Mouse (Mus musculus) heart, adult 2 months (tissue): Measurements from ENCODE around the gene Wipf3. TPM values are rescaled to one million over a fixed set of nuclear protein-coding genes. Genes with fewer than 3 reads are reported as not detected.
A peak's percentile ranks its signal among the peaks of the same experiment; 100 is the strongest.

ENCODE experiments used
- DNase-seq, 2 experiments: peaks; one replicate each; pipeline ENCODE4 v3.0.0; 2021
- H3K27ac ChIP-seq: fragments of 200-600 bp; 2 replicates; pipeline ENCODE4 v1.8.1; 2022
- H3K27me3 ChIP-seq: fragments of 200-500 bp; 2 replicates; pipeline ENCODE4 v1.6.1; 2012; ENCODE audit warnings: mild to moderate bottlenecking, low read length, inconsistent platforms, mixed read lengths; ENCODE audit not compliant: control insufficient read depth, insufficient read depth
- H3K36me3 ChIP-seq: fragments of 200-500 bp; 2 replicates; pipeline ENCODE4 v1.6.1; 2012; ENCODE audit warnings: low read length, inconsistent platforms; ENCODE audit not compliant: control insufficient read depth, insufficient read depth
- H3K4me1 ChIP-seq: fragments of 200-500 bp; 2 replicates; pipeline ENCODE4 v1.6.1; 2011; ENCODE audit warnings: low read length; ENCODE audit not compliant: control insufficient read depth, insufficient read depth
- H3K4me3 ChIP-seq: fragments of 200-600 bp; 2 replicates; pipeline ENCODE4 v1.8.1; 2022
- H3K79me2 ChIP-seq: fragments of 200-500 bp; replicated peaks from 2 replicates; pipeline ENCODE4 v1.6.1; 2012; ENCODE audit warnings: mild to moderate bottlenecking, inconsistent platforms, low read length, moderate library complexity, mixed read lengths; ENCODE audit not compliant: control insufficient read depth, insufficient read depth
- H3K9ac ChIP-seq: fragments of 200-500 bp; 2 replicates; pipeline ENCODE4 v1.6.1; 2012; ENCODE audit warnings: low read depth, mild to moderate bottlenecking, control low read depth, inconsistent platforms, low read length, mixed read lengths
- CTCF ChIP-seq: fragments of 200-600 bp; IDR thresholded peaks from 2 replicates; pipeline ENCODE4 v1.8.1; 2022; ENCODE audit warnings: antibody characterized with exemption, mild to moderate bottlenecking, moderate library complexity
- EP300 ChIP-seq: fragments of 200-500 bp; IDR thresholded peaks from 2 replicates; pipeline ENCODE4 v1.6.1; 2011; ENCODE audit warnings: low read depth, low read length, control low read depth; ENCODE audit not compliant: insufficient read depth
- POLR2A ChIP-seq: fragments of 200-500 bp; IDR thresholded peaks from 2 replicates; pipeline ENCODE4 v1.6.1; 2011; ENCODE audit warnings: mild to moderate bottlenecking, low read depth, low read length, control low read depth; ENCODE audit not compliant: insufficient read depth
- WGBS: fragments of 180-500 bp; shearing (Covaris S2); methylation state at CpG from one replicate; pipeline ENCODE4 v1.1.7; 2018; 5-methylcytosine and 5-hydroxymethylcytosine counted together
- intact Hi-C: fragments of 180-260 bp; cut with DNase I; formaldehyde crosslinking; loops from one replicate; pipeline ENCODE4 v1.15.1; 2025
- polyA plus RNA-seq: library from polyadenylated mRNA; depleted of rRNA; stranded (reverse); fragments of >200 nt; gene quantifications from 2 replicates; pipeline ENCODE4 v1.2.3, GENCODE M21; 2012
- total RNA-seq, 2 experiments: library from RNA; stranded (reverse); gene quantifications; 2 replicates each; pipeline ENCODE4 v1.2.3; 2021

Gene Wipf3
- total and polyA plus RNA-seq, 3 experiments: 12.2 to 47.2 (median 26.3) TPM

GRCm38 (mm10) chr6:54443657-54444056, 14.3 kb downstream of the Wipf3 start:
- Histone ChIP-seq H3K36me3 (no peaks in the 10 kb centered on the region; the same call in 1 of the 2 replicates), H3K27ac (no peak overlapping the region), H3K4me1 (no peaks in the 10 kb centered on the region; the same call in 1 of the 2 replicates), H3K79me2 (no peaks in the 10 kb centered on the region), H3K27me3 (no peaks in the 10 kb centered on the region), H3K4me3 (no peak overlapping the region), H3K9ac (no peak overlapping the region)
- intact Hi-C loops: no loop called here
- no peak for DNase-seq
- WGBS: 49% methylated on average over 4 of the region's 4 CpGs
- TF ChIP-seq POLR2A (no peak), CTCF (no peak), EP300 (no peak)

GRCm38 (mm10) chr6:54444086-54444485, 14.7 kb downstream of the Wipf3 start:
- Histone ChIP-seq H3K27ac (no peak overlapping the region), H3K79me2 (no peaks in the 10 kb centered on the region), H3K4me3 (no peak overlapping the region), H3K4me1 (no peaks in the 10 kb centered on the region; the same call in 1 of the 2 replicates), H3K36me3 (no peaks in the 10 kb centered on the region; the same call in 1 of the 2 replicates), H3K27me3 (no peaks in the 10 kb centered on the region), H3K9ac (no peak overlapping the region)
- no peak for DNase-seq
- TF ChIP-seq CTCF (no peak), EP300 (no peak)
- intact Hi-C loops: no loop called here
- 36% methylated on average over 7 of the region's 7 CpGs for WGBS

- Histone ChIP-seq H3K79me2 (no peaks in the 10 kb centered on the region), H3K4me1 (no peaks in the 10 kb centered on the region; the same call in 1 of the 2 replicates), H3K9ac (no peak overlapping the region), H3K27me3 (no peaks in the 10 kb centered on the region), H3K4me3 (no peak overlapping the region), H3K27ac (no peak overlapping the region), H3K36me3 (no peaks in the 10 kb centered on the region; the same call in 1 of the 2 replicates)
- TF ChIP-seq CTCF (no peak), EP300 (no peak), POLR2A (no peak)
- WGBS: 82% methylated on average over 7 of the region's 7 CpGs
- no peak for DNase-seq
- intact Hi-C loops: no loop called here
Observed at GRCm38 (mm10) chr6:54445249-54445818, 15.9 kb downstream of the Wipf3 start.

- Histone ChIP-seq H3K9ac (no peak overlapping the region), H3K4me1 (no peaks in the 10 kb centered on the region; the same call in 1 of the 2 replicates), H3K27me3 (no peaks in the 10 kb centered on the region), H3K4me3 (no peak overlapping the region), H3K79me2 (no peaks in the 10 kb centered on the region), H3K36me3 (no peaks in the 10 kb centered on the region; the same call in 1 of the 2 replicates), H3K27ac (no peak overlapping the region)
- no peak for DNase-seq
- intact Hi-C loops: no loop called here
- TF ChIP-seq CTCF (no peak), POLR2A (no peak), EP300 (no peak)
- WGBS: 75% methylated on average over 4 of the region's 4 CpGs
Observed at GRCm38 (mm10) chr6:54447353-54447752, 17.9 kb downstream of the Wipf3 start.

- H3K27me3 ChIP-seq: no peaks in the 10 kb centered on the region
- H3K4me1 ChIP-seq: peaks cover 12% of the 10 kb centered on the region
- no peak overlapping the region for H3K4me3 ChIP-seq
- no peaks in the 10 kb centered on the region for H3K79me2 ChIP-seq
- no peak overlapping the region for H3K9ac ChIP-seq
- intact Hi-C loops: loop anchor here (5.0 kb wide), 1 partner anchor 32 kb away; the partner anchor contains the start of gene Wipf3
- H3K36me3 ChIP-seq: no peaks in the 10 kb centered on the region; the same call in 1 of the 2 replicates
- DNase-seq: peak in 1 of 2 experiments; percentile 10
- no peak for TF ChIP-seq EP300
- TF ChIP-seq CTCF: no peak
- TF ChIP-seq POLR2A: no peak
- WGBS: 29% methylated on average over 7 of the region's 7 CpGs
- H3K27ac ChIP-seq: peak overlapping the region; percentile 7; the same call in 1 of the 2 replicates
Observed at GRCm38 (mm10) chr6:54459661-54460060, 30.3 kb downstream of the Wipf3 start.

- H3K36me3 ChIP-seq: peaks cover 1% of the 10 kb centered on the region; the same call in 1 of the 2 replicates
- no peaks in the 10 kb centered on the region for H3K27me3 ChIP-seq
- H3K4me3 ChIP-seq: no peak overlapping the region
- intact Hi-C loops: loop anchor here (5.0 kb wide), 1 partner anchor 33 kb away; the partner anchor contains the start of gene Wipf3
- no peak for TF ChIP-seq POLR2A
- no peak for TF ChIP-seq CTCF
- no peak for TF ChIP-seq EP300
- no peaks in the 10 kb centered on the region for H3K79me2 ChIP-seq
- H3K4me1 ChIP-seq: peaks cover 12% of the 10 kb centered on the region
- WGBS: 51% methylated on average over 6 of the region's 6 CpGs
- DNase-seq: peak in 1 of 2 experiments; percentile 13
- H3K9ac ChIP-seq: no peak overlapping the region
- peak overlapping the region; percentile 48 for H3K27ac ChIP-seq
Observed at GRCm38 (mm10) chr6:54460172-54460914, 30.9 kb downstream of the Wipf3 start.
